Mouse (Mus musculus) c-Kit-positive CD71-positive TER-119-negative erythroid progenitor cells, embryonic 14.5 days (primary cell): Measurements from ENCODE around the gene Fosb.

Source experiments
- DNase-seq: peaks from one replicate; pipeline ENCODE4 v3.0.0-alpha.2; 2013; ENCODE audit warnings: low read depth

The Fosb gene

GRCm38 (mm10) chr7:19306819-19307738 lies 2.8 kb downstream of the Fosb start:
- DNase-seq: no peak

GRCm38 (mm10) chr7:19305796-19306765 lies 3.8 kb downstream of the Fosb start:
- DNase-seq: no peak

DNA sequence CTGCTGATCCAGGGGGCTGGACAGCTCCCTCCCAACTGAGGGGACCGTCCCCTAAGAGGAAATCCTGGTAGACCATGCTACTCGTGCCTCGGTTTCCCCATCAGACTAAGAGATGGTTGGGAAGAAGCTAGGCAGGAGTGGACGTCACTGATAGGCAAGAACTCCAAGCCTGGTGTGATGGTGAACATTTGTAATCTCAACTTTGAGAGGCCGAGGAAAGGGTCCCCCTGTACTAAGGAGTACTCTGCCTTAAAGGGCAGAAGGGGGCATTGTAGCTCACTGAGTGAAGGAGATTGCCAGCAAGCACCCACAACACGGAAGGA lies 4.5 kb downstream of the Fosb start:
- DNase-seq: no peak

GRCm38 (mm10) chr7:19304501-19305412 lies 5.1 kb downstream of the Fosb start:
- no peak for DNase-seq

- no peak for DNase-seq
Measured at GRCm38 (mm10) chr7:19303770-19304169, 6.1 kb downstream of the Fosb start.

DNA sequence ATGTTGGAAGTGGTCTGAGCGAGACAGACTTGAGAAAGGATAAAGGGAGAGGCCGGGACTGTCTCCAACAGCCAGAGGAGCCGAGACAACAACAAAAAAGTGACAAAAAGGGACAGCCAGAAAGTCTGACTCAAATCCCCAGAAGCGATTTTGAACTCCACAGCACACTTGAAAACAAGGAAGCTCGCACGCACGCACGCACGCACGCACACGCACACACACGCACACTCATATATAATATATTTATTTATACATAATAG lies 6.9 kb downstream of the Fosb start:
- DNase-seq: no peak

- no peak for DNase-seq
Measured at GRCm38 (mm10) chr7:19302264-19303045, 7.4 kb downstream of the Fosb start.

GRCm38 (mm10) chr7:19301461-19302263 lies 8.2 kb downstream of the Fosb start:
- no peak for DNase-seq

DNA sequence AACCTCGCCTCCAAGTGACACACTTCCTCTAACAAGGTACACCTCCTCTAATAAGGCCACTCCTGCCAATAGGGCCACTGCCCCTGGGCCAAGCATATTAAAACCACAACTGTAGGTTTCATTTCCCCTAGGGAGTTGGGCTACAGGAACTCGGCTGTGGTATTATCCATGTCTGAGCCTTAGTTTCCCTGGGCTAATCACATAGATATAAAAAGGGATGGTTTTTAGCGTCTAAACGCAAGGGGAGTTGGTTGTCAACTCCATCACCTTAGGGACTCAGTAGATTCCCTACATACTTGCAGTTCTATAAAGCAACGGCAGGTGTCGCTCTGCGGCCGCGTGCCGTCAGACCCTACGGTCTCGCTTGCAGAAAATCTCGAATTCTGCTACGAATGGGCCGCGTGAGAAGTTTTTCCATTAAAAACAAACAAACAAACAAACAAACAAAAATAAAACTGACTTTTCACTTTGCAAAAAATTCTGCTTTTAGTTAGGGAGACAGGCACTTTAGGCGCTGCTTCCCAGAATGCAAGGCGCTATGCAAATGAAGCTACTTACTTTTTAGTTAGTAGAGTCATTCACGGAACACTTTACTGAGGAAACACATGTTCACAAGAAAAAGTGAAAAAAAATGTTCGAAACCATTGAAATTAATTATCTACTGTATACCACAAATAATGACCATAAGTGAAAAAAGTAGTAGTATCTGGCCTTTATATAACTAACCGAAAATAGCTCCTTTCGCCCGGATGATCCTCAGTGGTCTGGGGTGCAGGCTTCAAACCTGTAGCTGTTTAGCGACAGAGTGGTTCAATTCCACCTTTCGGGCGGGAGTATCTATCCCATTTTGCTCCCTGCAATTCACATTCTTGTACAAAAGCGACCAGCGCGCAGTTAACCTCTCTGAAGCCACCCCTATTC lies 9.1 kb downstream of the Fosb start:
- no peak for DNase-seq

- no peak for DNase-seq
Measured at GRCm38 (mm10) chr7:19299194-19299593, 10.7 kb downstream of the Fosb start.

DNA sequence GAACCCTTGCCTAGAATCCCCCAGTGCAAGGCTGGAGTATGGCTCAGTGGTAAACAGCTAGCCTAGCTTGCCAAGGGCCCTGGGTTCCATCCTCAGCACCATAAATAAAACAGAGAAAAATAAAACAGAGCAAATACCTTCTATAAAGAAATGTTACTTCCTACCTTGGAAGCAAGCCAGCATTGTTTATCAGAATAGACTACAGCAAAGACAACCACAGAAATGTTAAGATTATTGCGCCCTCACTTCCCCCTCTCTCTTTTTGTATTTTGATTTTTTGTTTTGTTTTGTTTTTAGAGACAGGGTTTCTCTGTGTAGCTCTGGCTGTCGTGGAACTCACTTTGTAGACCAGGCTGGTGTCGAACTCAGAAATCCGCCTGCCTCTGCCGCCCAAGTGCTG lies 12.1 kb downstream of the Fosb start:
- DNase-seq: no peak

- DNase-seq: no peak
Measured at GRCm38 (mm10) chr7:19297034-19297433, 12.8 kb downstream of the Fosb start.

DNA sequence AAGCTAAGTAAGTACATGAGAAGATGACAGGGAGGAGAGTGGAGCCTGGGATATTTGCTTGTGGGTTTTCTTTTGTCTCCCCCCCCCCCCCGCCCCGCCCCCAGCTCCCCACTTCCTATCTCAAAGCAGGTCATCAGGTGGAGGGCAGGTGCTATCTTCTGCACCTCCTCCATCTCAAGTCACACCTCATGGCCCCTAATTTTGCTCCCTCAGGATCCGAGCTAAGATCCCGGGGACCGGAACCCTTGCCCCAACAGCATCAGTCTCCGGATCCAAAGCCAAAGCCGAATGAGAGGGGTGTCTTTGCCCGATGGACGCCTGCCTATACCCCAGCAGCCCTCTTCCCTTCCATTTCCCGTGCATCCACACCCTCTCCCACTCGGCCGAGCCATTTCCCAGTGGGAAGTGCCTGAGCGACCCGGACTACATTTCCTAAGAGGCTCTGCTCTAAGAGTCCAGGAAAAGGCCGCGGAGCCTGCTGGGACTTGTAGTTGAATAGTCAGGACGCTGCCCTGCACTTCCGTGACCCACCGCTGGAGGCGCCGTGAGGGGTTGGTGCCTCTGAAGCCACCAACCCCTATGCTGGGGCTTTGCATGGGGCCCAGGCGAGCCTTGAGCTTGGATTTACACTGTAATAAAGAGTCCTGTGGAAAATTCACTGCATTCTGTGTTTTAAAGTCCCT lies 14.2 kb downstream of the Fosb start:
- DNase-seq: peak; percentile 79

- DNase-seq: no peak
Measured at GRCm38 (mm10) chr7:19290969-19291596, 18.8 kb downstream of the Fosb start.

GRCm38 (mm10) chr7:19284763-19285162 lies 25.1 kb downstream of the Fosb start:
- DNase-seq: no peak

GRCm38 (mm10) chr7:19283406-19283804 lies 26.4 kb downstream of the Fosb start:
- DNase-seq: no peak

GRCm38 (mm10) chr7:19282791-19283405 lies 27.0 kb downstream of the Fosb start:
- DNase-seq: no peak

DNA sequence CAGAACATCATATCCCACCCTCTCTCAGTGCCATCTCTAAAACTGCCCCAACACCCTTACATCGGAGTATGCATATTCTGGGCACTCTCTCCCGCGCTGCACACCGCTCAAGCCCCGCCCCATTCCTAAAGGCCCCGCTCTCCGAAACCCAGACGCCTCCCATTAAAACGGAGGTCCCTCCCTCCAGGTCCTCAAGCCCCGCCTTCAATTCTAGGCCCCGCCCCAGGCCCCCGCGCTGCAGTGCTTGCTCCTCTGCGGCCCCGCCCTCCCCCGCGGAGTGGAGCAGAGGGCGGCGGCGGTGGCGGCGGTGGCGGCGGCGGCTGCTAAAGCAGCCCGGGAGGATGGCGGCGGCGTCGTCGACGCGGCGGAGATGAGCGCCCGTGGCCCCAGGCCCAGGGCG lies 27.5 kb downstream of the Fosb start, which contains the start of gene Rtn2:
Rtn2 (plus strand) TSS at position 240 of the 400 bp plus-strand sequence.
- peak; percentile 89 for DNase-seq
